Mouse (Mus musculus) v-Abl transformed pro-B cells (cell line): ENCODE measurements at regions not wholly inside any gene's neighbourhood (a gene's known extent, or its start where the extent isn't known, plus 50 kb on each side); places are given as distances from the start of the nearest gene placed in this dataset.

Experiments used
- in situ Hi-C, 2 experiments: fragments of 400-800 bp; cut with MboI; formaldehyde crosslinking; loops; one replicate each; pipeline ENCODE4 v1.15.1; 2025; ENCODE audit not compliant: unreplicated experiment in 2 of 2

DNA sequence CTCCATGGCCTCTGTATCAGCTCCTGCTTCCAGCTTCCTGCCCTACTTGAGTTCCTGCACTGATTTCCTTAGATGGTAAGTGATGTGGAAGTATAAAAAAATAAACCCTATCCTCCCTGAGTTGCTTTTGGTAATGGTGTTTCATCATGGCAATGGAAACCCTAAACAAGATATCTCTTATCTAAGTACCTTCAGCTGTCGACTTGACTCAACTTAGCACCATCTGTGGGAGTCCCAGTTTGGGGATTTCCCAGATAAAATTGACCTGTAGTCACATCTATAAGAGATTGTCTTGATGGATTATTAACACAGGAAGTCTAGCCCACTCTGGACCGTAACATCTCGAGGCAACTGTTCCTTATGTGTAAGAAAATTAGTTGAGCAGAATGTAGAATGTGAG is 570.2 kb upstream of the Gm10306 start:
- in situ Hi-C loops = no loop called here

DNA sequence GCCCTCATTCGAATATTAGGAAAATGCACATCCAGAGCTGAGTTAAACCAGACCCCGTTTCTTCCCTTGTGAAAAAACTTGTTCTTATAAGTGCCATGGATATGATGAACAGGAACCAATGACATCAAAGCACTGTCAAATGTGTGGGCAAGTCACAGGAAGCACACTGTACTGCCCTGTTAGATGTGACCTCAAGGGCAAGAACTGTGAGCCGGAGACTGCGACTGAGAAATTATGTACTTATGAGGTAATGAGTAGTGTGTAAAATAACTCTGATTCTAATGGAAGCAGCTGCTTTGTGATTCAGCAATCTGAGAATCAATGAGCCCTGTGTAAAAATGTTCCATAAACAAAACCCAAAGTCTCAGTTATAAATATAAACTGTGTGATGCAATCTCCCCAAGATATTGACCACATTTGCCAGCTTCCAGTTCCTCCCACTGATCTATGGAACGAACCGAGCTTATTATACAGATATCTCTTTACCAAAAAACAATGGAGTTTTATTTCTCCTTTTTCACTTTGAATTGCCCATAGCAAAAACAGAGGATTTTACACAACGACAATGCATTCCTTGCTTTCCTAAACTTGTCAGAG is 566.0 kb upstream of the Gm10306 start:
- in situ Hi-C loops = no loop called here

DNA sequence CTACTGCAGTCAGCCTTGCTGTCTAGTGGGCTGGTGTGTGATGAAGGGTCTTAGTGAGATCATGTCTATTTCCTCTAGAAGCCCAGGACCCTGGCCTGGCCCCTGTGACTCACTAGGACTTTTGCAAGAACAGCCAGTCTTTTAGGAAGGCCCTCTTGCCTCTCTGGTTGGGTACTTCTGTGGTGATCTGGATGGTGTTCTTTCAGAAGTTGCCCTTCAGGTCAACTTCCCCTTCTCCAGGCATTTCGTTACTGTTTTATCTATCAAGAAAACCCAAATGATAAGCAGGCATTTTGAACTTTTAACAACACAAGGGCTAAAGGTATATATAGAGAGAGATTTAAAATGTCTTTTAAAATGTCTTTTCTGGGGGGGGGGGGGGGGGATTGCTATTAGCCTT is 550.5 kb upstream of the Gm10306 start:
- in situ Hi-C loops = loop anchor here in 1 of 2 experiments (25.0 kb wide), 1 partner anchor 1044 kb away; no protein-coding TSS in a partner anchor

DNA sequence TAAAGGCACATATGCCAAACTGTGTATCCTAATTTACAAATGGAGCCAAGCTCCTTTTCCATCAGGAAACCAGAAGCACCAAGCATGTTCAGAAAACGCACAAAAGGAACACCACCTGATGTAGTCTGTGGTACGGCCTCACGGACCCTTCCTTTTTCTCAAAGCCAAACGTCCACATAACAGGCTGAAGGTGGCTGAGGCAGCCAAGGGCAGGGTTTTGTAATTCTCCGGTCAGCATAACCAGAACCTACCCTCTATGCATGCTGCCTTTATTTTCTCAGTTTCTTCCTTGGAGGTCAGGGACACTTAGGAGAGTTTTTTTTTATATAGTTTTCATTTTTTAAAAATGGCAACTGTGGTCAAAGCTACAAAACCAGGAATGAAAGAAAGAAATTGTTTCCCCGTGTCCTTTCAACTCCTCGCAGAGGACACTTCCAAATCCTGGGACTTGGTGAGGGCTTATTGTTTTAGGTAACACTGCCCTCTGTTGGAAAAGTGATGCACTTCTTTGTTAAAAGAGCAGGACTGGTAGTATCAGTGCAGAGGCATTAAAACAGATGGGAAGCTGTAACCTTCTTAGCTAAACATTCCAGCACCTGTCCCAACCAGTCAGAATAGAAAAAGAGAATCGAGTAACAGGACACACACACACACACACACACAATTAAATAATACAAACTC is 549.1 kb upstream of the Gm10306 start:
- in situ Hi-C loops = loop anchor here in 1 of 2 experiments (25.0 kb wide), 1 partner anchor 1045 kb away; no protein-coding TSS in a partner anchor

DNA sequence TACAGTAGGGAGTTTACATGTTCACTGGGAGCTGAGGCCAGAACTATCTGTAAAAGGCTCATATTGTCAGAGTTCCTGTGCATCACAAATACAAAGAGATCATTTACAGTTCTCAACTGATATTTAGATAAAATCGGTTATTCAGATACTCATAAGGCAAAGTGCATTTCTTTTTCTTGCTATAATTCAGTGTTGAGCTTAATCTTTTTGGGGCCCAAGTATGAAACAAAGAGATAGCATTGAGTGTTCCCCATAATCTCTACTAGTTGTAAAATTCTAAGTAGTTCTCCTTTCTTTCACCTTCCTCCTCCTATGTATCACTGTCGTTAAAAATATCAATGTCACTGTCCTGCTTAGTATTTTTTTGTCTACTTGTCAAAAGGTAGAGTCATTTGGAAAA is 540.6 kb upstream of the Gm10306 start:
- in situ Hi-C loops = loop anchor here in 1 of 2 experiments (25.0 kb wide), 1 partner anchor 1053 kb away; no protein-coding TSS in a partner anchor

DNA sequence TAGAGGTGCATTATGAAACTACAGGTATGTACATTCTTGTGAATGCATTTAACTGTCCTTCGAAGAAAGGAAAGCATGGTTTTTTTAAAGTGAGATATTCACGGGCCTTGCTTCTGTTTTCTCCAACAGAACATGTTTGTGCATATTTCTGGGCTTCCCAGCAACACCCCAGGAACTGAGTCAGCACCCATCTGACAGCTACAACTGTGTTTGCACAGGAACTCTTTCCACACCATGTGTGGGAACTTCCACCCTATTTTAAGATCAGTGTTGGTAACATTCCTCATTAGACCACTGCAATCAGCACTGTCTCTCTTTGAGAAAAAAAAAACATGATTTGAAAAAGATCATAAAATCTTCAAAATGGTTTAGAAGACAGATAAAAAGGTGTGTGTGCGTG is 538.6 kb upstream of the Gm10306 start:
- in situ Hi-C loops = loop anchor here in 1 of 2 experiments (25.0 kb wide), 1 partner anchor 1055 kb away; no protein-coding TSS in a partner anchor

DNA sequence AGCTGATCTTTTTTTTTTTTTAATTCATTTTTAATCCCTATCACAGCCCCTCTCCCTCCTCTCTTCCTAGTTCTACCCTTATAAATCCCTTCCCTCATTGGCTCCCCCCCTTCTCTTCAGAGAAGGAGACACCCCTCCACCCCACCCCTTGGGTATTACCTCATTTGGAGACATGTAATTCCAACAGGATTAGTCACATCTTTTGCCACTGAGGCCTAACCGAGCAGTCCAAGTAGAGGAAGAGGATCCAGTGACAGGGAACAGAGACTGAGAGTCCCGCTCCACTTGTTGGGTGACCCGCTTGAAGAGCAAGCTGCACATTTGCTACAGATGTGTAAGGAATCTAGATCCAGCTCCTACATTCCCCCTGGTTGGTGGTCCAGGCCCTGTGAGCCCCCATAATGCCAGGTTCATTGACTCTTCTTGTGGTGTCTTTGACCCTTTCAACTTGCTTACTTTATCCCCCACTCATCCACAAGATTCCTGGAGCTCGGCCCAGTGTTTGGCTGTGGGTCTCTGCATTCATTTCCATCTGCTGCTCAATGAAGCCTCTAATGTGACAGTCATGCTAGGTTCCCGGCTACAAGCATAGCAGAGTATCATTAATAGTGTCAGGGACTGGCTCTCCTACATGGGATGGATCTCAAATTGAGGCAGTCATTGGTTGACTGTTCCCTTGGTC is 506.6 kb upstream of the Gm10306 start:
- in situ Hi-C loops = no loop called here

DNA sequence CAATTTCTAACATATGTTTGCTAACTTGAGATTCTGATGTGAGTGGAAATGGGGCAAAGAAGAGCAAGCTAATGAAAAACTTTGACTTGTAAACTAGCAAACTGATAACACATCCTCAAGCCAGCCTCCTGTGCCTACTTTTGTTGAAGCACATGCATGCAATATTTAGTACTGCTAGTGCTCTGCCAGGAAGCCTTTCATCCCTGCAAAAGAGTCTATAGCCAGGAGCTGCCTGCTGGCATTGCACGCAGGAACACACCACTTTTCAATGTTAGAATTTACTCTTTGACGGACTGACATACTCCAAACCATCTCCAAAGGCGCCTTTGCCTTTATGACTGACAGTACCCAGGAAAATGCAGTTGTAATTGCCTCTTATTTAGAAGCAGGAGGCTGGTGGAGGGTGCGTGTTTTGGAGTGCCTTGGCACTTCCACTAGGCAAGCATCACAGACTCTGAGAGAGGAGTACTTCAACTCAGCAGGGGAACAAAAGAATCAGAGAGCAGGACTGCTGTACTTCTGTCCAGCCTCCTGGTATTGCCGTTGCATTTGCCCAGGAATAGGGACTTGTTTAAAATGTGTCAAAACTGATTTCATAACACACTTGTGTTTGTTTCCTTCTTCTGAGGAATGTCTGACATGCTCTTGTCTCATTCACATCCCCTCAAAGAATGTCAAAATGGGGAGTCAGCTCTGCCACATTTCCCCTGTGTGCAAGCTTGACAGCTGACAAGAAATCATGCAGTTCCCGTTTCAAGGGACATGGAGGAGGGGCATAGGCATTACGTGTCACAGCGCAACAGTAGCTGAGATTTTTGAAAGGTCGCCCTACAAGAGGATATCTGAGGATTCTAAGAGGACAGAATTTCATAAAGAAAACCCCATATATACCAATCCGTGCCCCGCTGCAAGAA is 503.8 kb upstream of the Gm10306 start:
- in situ Hi-C loops = no loop called here

DNA sequence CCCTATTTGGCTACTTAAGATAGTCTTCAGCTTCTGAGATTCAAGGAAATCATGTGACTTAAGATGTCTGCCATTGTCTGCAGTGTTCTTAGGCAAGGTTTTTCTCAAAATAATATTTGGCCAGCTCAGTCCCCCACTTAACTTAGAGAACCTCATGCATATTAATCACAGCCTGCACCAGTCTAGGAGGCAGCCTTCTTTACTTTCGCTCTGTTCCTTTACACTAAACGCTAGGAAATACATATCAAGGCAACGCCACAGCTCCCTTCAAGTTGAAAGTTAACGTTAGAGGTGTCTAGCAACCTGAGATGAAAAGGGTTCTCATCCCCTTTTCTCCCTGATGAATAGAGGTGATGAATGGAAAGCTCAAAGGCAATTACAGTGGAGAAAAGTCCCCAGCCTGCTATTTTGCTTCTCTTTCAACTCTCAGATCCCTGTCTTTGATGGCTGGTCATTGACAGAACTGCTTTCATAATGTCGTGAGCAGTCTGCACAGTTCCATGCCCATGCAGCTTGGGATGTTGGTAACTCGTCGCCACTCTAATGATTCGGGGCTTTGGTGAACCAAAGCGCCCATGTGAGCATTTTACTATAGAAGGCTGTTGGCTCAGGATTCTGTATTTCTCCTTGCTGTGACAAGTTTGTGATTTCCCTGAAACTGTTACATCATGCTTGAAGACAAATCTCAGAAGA is 483.0 kb upstream of the Gm10306 start:
- in situ Hi-C loops = no loop called here

DNA sequence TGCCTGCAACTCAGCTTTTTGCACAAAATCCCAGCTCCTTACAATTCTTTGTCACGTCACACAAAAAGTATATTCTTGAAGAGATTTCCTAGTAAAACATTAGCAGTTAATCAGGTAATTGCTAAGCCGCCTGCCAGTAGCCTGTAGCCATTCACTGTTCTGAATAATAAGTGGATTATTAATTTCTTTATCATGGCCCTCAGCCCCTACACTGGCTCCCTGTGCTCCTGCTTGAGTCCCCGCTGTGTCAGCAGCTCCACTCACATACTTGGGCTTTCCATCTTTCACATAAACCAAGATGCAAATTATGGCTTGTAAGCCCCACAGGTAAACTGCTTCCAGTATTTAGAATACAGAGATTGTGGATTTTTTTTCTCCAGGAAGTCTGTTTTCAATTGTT is 473.5 kb upstream of the Gm10306 start:
- in situ Hi-C loops = no loop called here

DNA sequence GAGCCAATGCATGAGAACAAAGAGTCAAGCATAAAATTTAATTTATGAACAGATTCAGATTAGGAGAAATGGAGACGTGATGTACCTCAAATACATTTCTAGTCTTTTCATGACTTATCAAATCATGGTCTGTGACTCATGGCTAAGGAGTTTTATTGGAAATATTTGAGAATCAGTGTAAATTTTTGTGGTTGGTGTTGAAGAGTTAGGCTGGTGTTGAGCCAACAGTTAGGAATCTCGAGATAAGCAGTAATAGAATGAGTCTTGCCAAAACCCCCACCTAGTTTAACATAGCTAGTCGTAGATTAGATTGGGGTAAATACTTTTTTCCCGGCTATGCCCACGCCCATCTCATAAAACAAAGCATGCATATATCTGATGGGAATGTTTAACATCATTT is 462.0 kb upstream of the Gm10306 start:
- in situ Hi-C loops = no loop called here

DNA sequence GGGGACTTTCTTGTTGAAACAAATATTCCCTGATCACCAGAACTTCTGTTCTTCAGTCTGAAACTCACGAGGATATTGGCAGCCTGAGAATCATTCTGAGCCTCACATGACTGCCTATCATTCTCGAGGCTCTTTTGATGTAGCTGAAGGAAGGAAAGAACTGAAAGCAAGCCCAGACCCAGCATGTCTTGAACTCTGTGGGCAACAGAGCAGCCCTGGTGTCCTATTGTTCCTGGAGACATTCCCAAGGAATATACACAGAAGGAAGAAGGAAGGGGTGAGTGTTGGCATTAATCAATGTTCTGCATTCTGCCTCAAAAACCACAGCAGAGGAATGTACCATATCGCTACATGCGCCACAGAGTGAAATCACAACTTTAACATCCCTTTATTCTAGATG is 449.4 kb upstream of the Gm10306 start:
- in situ Hi-C loops = no loop called here

DNA sequence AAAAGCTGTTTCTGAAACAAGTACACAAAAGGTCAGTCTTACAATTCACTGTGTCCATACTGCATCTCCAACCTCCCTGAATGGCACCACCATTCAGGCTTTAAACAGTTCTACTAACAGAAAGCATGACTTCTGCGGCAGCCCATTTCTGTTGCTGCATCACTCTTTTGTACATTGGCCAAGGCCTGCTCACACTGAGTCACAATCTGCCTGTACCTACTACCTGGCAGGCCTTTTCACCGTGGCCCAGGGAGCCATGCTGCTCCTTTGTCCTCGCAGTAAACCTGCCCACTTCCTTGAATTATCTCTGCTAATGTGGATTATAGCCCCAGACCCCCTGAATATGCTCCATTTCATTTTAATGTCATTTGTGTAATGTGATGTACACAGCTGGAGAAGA is 439.5 kb upstream of the Gm10306 start:
- in situ Hi-C loops = no loop called here

DNA sequence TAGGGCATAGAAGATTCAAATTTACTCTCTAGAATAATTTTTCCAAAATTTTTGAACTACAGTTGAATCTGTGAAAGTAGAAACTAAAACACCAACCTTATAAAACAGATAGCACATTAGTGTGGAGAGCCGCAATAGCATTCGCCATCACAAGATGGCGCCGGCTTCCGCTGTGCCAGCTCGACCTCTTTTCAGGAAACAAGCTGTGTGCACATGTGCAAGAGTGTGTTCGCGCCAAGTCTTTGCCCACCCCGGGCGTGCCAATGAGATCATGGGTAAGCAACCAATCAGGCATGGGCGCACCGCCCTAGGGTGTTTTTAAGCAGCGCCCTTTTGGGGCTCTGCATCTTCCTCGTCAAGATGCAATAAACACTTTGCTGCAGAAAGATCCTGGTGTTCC is 432.2 kb upstream of the Gm10306 start:
- in situ Hi-C loops = no loop called here

DNA sequence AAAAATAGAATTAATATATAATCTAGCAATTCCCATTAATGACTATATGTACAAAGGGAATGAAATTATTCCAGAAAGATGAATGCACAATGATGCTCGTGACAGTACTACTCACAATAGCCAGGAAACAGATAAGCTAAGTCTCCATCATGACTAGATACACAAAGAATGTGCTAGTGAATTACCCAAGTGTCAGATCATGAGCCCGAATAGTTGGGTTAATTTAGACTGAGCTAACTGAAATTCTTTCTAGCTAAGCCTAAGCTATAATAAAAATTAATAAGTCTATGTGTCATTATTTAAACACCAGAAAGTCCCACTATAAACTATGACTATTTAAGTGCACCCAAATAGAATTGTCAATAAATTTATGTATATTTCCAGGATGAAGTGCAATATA is 418.4 kb upstream of the Gm10306 start:
- in situ Hi-C loops = no loop called here

DNA sequence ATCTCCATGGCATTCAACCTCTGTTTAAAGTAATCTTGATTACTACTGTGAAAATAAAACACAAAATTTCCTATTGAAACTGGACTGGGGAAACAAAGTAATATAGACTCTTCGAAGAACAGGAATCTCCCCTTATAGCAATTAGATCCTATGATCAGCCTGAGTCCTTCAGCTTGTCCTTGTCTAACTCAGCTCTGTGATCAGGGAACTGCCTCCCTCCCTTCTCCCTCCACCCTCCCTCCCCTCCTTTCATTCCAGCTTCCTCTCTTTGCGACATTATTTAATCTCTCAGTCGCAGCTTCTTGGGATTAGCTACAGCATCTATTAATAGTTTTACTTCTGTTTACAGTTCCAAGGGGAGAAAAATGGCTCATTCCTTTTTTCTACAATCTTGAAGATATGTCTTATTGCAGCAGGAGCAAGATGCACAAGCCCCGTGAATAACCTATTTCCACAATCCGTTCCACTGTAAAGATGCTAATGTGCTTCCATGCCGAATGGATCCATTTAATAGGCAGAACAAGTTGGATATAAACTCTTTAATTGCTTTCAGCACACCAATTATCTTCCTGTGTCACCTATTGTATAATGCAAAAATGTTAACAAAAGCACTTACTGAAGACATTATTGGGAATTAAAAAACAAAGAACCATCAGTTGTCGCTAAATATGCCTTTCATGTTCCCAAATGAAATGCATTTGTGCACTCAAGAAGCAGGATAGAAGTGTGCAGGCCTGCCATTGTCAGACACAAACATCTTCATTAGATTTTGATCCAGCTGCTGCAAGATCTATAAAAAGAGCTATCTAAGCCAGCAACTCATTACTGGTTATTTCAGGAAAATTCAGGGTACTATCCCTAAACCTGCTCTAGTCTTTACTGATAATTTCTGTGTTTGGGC is 411.2 kb upstream of the Gm10306 start:
- in situ Hi-C loops = no loop called here

DNA sequence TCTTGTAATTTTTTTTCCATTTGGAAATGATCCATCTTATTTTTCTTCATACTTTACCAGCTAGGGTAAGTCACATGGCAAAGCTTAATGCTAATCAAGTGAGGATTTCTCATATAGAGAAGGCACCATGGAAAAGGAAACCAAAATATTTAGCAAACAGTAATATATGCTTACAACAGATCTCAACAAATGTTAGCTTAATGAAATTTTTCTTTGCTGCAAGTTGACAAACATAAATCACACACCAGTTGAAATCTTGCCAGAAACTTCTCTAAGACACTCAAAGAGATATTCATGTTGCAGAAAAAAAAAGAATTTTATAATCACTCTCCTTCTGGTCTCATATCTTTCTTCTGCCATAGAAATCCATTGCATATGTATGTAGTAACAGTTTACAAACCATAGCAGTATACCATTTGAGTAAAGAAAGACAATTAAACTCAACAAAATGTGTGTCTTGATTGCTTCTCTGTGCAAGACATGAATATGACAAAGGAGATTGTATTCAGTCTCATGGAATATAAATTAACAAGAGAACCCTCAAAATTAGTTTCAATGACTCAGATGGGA is 408.3 kb upstream of the Gm10306 start:
- in situ Hi-C loops = no loop called here

DNA sequence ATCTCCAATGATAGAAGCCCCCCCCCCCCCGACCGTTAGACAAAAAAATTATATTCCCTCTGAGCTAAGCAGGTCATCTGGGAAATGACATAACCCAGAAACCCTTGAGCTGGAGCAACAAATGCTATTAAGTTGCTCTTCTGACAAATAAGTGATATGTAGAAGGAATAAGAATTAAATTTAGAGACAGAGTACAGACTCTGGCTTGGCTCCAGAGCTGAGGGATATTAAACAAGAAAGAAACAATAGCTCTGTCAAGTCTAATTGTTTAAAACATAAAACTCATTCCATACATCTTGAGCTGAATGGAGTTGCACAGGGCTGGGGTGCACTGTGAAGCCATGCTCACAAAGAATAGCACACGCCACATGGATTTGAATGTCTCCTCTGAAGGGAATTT is 407.3 kb upstream of the Gm10306 start:
- in situ Hi-C loops = no loop called here

DNA sequence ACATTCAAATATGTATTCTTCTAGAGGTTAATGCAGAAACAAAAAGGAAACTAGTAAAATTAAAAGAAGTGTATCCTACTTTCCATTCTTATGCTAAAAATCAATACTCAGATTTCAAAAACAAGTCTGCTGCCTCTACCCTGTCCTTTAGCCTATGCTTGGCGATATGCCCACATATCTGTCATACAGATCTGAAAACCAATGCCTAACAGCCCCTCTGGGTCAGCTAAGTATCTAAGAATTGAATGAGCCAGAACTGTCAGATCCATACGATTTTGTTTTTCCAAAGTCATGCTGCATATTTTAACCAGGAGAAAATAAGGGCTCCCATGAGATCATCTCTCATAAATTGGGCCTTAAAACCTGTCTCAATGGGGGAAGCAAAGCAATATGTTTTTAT is 395.7 kb upstream of the Gm10306 start:
- in situ Hi-C loops = no loop called here
